Mouse (Mus musculus): ENCODE results near the gene Ndufa12. TPM values are rescaled to one million over a fixed set of nuclear protein-coding genes. Genes with fewer than 3 reads are reported as not detected.

Gene Ndufa12
- total RNA-seq, 2 experiments from 2014 or later, result 248 to 264 TPM

DNA sequence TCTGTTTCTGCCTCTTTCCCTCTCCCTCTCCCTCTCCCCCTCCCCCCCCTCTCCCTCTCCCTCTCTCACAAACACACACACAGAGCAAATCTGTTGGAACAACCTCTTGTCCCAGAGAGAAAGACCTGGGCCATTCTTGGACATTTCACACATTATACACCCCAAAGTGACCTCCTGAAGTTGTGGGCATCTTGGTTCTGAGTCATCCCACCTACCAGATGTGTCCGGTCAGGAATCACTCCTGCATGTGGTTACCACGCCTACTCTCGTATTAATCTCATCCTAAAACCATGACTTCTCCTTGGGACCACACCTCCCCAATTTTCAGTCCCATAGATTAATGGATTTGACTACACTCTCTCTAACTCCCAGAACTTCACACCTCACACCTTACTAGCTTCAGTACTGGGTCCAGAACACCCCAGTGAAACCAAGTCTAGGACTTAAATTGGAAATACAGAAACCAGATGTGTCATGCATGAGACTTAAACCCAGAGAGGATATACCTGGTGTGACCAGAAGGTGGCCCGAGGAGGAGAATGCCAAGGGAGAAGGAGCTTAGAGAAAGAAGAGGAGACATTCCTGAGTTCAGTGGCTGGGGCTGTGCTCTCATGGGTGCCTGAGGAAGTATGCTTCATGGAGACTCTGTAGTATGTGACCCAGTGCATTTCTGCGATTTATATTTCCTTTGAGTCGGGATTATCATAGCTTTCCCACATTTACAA is 26.7 kb downstream of the Ndufa12 start:
- DNase-seq (ENCODE audit: extremely low spot score in 1 of 2, low spot score in 1 of 2), result no peak

GRCm38 (mm10) chr10:94230172-94230981 is 31.9 kb downstream of the Ndufa12 start:
- peak in 1 of 2 experiments; percentile 24 for DNase-seq (ENCODE audit: extremely low spot score in 1 of 2, low spot score in 1 of 2)

DNA sequence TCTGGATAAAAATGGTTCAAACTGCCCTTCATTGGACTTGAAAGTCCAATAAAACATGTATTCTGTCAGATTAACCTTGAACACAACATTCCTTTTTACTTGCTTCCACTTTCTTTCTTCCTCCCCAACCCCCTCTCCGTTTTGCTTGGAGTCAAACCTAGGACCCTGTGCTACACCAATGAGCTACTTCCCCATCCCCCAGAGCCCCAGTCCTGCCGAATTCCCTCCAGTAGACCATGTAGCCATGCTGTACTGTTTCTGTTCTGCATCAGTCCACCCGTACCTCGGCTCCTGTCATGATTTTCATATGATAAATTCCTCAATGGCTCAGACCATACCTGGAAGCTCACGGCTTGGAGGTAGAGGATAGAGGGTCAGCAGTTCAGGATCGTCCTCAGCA is 32.5 kb downstream of the Ndufa12 start:
- no peak for DNase-seq (ENCODE audit: extremely low spot score in 1 of 2, low spot score in 1 of 2)

DNA sequence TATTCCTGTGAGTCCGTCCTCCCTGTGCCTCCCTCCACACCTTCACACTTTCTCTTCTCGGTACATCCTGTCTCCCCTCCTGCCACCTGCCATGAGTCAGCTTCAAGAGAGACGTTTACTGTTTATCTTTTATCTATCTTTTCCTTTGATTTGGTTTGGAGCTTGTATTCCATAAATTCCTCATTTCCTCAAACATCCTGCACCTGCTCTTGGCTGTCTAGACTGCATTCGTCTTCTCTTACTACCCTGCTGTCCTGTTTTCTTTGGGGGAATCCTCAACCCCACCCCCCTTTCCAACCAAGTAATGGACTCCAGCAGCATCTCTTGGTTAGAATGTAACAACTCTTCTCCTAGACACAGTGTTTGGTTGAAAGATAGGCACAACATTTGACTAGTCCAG is 36.7 kb downstream of the Ndufa12 start:
- DNase-seq (ENCODE audit: extremely low spot score in 1 of 2, low spot score in 1 of 2), result no peak

GRCm38 (mm10) chr10:94241346-94241745 is 42.8 kb downstream of the Ndufa12 start:
- no peak for DNase-seq (ENCODE audit: extremely low spot score in 1 of 2, low spot score in 1 of 2)

DNA sequence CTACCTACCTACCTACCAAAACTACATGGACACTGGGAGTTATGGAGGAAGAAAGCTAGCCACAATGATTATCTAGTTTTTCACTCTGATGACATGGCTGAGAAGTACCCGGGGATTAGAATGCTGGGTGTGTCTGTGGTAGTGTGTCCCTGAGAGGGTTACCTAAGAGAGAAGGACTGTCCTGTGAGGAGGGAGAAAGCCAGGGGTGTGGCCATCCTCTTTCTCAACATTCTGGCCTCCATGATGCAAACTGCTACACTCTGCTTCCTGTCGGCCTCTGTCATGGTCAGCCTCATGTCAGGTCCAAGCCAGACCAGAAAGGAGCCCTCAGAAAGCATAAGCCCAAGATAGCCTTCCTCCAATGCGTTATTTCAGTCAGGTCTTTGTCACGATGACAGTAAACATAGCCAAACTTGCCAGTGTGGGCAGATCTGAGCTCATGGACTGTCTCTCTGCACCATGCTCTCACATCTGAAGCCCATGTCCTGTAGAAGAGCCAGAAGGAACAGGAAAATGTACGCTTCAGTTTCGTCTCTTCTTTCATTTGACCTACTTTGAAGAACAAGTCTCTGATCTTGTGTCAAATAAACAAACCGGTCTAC is 49.3 kb downstream of the Ndufa12 start:
- no peak for DNase-seq (ENCODE audit: extremely low spot score in 1 of 2, low spot score in 1 of 2)

- DNase-seq (ENCODE audit: extremely low spot score in 1 of 2, low spot score in 1 of 2), result no peak
Observed at GRCm38 (mm10) chr10:94249575-94250456, 51.3 kb downstream of the Ndufa12 start.

GRCm38 (mm10) chr10:94253260-94253807 is 54.8 kb downstream of the Ndufa12 start:
- DNase-seq (ENCODE audit: extremely low spot score in 1 of 2, low spot score in 1 of 2), result no peak

DNA sequence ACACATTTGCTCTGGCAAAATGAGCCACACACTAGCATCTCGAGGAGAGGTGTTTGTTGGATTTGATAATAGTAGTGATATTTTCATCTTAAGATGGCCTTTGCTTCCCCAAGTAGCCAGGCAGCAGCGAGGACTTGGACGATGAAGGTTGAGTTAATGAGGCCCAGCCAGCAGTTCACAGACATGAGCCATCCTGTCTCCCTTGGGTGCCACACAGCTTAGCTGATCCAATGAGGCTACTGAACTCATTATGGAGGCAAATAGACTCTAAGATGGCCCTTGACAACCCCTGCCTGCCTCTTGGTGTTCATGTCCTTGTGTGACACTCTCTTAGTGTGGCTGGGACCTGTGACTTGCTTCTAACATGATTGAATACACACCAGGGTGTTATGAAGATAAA is 56.2 kb downstream of the Ndufa12 start:
- DNase-seq (ENCODE audit: extremely low spot score in 1 of 2, low spot score in 1 of 2), result no peak

GRCm38 (mm10) chr10:94255744-94256143 is 57.2 kb downstream of the Ndufa12 start:
- DNase-seq (ENCODE audit: extremely low spot score in 1 of 2, low spot score in 1 of 2), result no peak

DNA sequence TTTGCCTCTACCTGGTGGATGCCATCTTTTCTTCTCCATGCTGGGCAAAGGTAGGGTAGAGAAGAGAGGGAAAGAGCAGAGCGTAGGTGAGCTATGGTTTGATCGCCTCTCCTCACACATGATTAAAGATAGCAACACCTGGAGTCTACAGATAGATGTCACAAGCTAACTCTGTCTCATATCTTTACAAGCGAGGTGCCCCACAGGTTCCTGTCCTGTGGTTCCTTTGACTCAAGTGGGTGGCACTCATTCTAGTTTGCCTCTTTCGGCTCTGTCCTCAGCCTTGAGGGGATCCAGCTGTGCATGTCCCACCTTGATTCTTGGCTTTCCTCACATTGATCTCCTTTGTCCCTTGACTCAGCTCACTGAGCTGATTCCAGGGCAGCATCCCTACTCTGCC is 58.0 kb downstream of the Ndufa12 start:
- DNase-seq (ENCODE audit: extremely low spot score in 1 of 2, low spot score in 1 of 2), result no peak

DNA sequence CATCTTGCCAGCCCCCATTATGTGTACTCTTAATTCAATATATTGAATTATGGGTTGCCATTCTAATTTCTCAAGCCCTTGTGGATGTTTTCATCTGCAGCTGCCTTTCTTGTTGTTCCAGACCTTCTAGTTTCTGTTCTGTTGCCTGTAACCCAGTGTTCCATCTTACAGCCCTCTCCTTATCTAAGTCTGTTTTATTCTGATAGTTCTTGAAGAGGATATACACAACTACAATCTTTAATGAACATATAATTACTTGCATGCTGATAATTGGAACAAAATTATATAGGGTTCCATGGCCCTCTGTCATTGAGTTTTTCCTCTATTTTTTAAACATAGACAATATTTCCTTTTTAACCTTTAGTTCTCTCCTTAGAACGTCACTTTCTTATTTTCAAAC is 62.0 kb downstream of the Ndufa12 start:
- no peak for DNase-seq (ENCODE audit: extremely low spot score in 1 of 2, low spot score in 1 of 2)

DNA sequence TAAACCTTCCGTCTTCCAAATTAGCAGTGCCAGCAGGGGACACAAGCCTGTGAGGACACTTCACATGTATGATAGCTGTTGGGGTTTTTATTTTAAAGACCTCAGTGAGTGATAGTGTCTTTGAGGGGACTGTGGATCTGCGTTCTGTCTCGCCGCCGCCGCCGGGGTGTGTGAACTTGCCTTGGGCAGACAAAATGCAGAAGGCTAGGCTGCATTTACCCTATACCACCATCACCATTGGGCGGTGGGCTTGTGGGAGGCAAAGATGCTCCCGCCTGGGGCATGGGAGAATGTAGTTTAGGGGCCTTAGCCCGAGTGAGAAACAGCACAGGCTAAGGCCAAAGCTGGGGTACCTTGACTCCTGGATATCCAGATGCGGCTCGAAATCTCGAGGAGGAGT is 64.1 kb downstream of the Ndufa12 start:
- no peak for DNase-seq (ENCODE audit: extremely low spot score in 1 of 2, low spot score in 1 of 2)

- no peak for DNase-seq (ENCODE audit: extremely low spot score in 1 of 2, low spot score in 1 of 2)
Observed at GRCm38 (mm10) chr10:94263211-94263610, 64.7 kb downstream of the Ndufa12 start.

DNA sequence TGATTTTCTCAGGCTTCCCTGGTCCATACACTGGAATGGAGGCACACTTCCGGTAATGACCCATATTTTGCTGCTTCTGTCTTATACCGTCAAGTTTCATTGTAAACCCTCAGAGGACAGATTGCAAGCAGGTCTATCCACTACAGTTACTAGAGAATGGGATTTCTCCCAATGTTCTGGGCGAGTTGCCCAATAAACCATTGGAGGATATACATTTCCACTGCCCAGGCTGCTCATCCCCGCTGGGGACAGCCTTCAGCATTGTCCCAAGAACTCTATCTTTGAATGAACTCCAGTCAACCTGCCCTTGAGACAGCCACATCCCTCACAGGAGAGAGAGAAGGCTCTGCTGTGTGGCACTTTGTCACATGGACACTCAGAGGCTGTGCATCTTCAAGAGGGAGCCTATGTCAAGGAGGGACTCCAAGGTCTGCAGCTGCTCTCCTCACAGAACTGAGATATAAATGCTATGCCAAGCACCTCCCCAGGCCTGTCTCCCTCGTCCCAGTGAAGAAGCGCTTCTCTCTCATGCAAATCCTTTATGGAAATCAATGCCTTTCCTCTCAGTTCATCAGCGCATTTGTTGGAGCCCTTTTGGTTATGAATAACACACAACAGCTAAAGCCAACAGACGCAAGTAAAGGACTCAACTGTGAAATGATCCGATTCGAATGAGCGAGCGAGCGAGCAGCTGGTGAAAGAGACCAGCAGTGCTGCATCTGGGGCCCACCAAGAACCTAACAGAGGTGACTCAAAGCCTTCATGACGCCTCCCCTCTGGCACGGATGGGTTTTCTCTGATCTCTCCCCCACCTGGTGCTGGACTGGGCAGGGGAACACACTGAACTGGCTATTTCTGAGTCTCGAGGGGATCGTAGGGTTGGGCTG is 67.4 kb downstream of the Ndufa12 start:
- no peak for DNase-seq (ENCODE audit: extremely low spot score in 1 of 2, low spot score in 1 of 2)

All from layer of hippocampus, postnatal 25 days (tissue).